Mouse (Mus musculus) MEL (cell line): ENCODE data around the gene Cpxm2.

ENCODE experiments used
- CTCF ChIP-seq, 3 experiments: IDR thresholded peaks in 2 of 3; conservative IDR thresholded peaks in 1 of 3; 2 replicates each; pipeline ENCODE4 v1.5.1; 2011 to 2012; ENCODE audit warnings: low read length in 3 of 3, low read depth in 2 of 3, mild to moderate bottlenecking in 2 of 3, improper control_type of control experiment in 1 of 3, inconsistent platforms in 1 of 3, mixed read lengths in 1 of 3, moderate library complexity in 1 of 3; ENCODE audit not compliant: control insufficient read depth in 1 of 3, insufficient read depth in 1 of 3, poor library complexity in 1 of 3, severe bottlenecking in 1 of 3
- EP300 ChIP-seq, 2 experiments: IDR thresholded peaks; 2 replicates each; pipeline ENCODE4 v1.6.1; 2011; ENCODE audit warnings: improper control_type of control experiment in 2 of 2, low read length in 2 of 2, low read depth in 1 of 2, mild to moderate bottlenecking in 1 of 2
- GABPA ChIP-seq: IDR thresholded peaks from 2 replicates; pipeline ENCODE4 v1.6.1; 2012; ENCODE audit warnings: low read depth, mild to moderate bottlenecking, inconsistent platforms, low read length, improper control_type of control experiment, moderate library complexity
- MXI1 ChIP-seq: IDR thresholded peaks from 2 replicates; pipeline ENCODE4 v1.6.1; 2011; ENCODE audit warnings: mild to moderate bottlenecking, low read depth, low read length, improper control_type of control experiment
- MYC ChIP-seq: IDR thresholded peaks from 2 replicates; pipeline ENCODE4 v1.6.1; 2011; ENCODE audit warnings: low read depth, mild to moderate bottlenecking, low read length, improper control_type of control experiment, moderate library complexity
- NELFE ChIP-seq: IDR thresholded peaks from 2 replicates; pipeline ENCODE4 v1.6.1; 2011; ENCODE audit warnings: low read depth, low read length, improper control_type of control experiment
- POLR2A ChIP-seq, 2 experiments: IDR thresholded peaks; 2 replicates each; pipeline ENCODE4 v1.6.1; 2011 to 2012; ENCODE audit warnings: low read length in 2 of 2, mild to moderate bottlenecking in 2 of 2, control low read depth in 1 of 2, improper control_type of control experiment in 1 of 2, low read depth in 1 of 2, moderate library complexity in 1 of 2; ENCODE audit not compliant: control insufficient read depth in 1 of 2, insufficient read depth in 1 of 2, poor library complexity in 1 of 2
- POLR2AphosphoS2 ChIP-seq: IDR thresholded peaks from 2 replicates; pipeline ENCODE4 v1.6.1; 2011; ENCODE audit warnings: low read length, improper control_type of control experiment
- RAD21 ChIP-seq: IDR thresholded peaks from 2 replicates; pipeline ENCODE4 v1.6.1; 2011; ENCODE audit warnings: mild to moderate bottlenecking, low read depth, low read length, improper control_type of control experiment
- TAL1 ChIP-seq: IDR thresholded peaks from 2 replicates; pipeline ENCODE4 v1.6.1; 2012; ENCODE audit warnings: mild to moderate bottlenecking, inconsistent platforms, low read length, moderate library complexity, mixed read lengths
- USF1 ChIP-seq: IDR thresholded peaks from 2 replicates; pipeline ENCODE4 v1.6.1; 2014; ENCODE audit warnings: low read depth, mild to moderate bottlenecking, inconsistent platforms, low read length, improper control_type of control experiment, moderate library complexity
- USF2 ChIP-seq, 2 experiments: IDR thresholded peaks; 2 replicates each; pipeline ENCODE4 v1.6.1; 2011 to 2012; ENCODE audit warnings: improper control_type of control experiment in 2 of 2, low read length in 2 of 2, borderline replicate concordance in 1 of 2, inconsistent platforms in 1 of 2, low read depth in 1 of 2, mild to moderate bottlenecking in 1 of 2; ENCODE audit not compliant: insufficient read depth in 1 of 2
- ZC3H11A ChIP-seq: IDR thresholded peaks from 2 replicates; pipeline ENCODE4 v1.6.1; 2012; ENCODE audit warnings: low read depth, mild to moderate bottlenecking, inconsistent platforms, low read length, improper control_type of control experiment
- ZMIZ1 ChIP-seq: IDR thresholded peaks from 2 replicates; pipeline ENCODE4 v1.6.1; 2012; ENCODE audit warnings: low read depth, mild to moderate bottlenecking, inconsistent platforms, low read length, improper control_type of control experiment, moderate library complexity

GRCm38 (mm10) chr7:132111770-132112169 is 42.8 kb downstream of the Cpxm2 start:
- no peak for TF ChIP-seq RAD21
- TF ChIP-seq EP300 (IDR thresholded peaks at IDR 0.05; ENCODE audit: low read depth in 1 of 2, low read length in 2 of 2): no peak
- TF ChIP-seq ZC3H11A: no peak
- no peak for TF ChIP-seq CTCF (IDR thresholded peaks at IDR 0.05 in 2 of 3, conservative IDR thresholded peaks at IDR 0.05 in 1 of 3; ENCODE audit: control insufficient read depth in 1 of 3, insufficient read depth in 1 of 3, low read depth in 2 of 3, low read length in 3 of 3, poor library complexity in 1 of 3, severe bottlenecking in 1 of 3)
- TF ChIP-seq USF2 (IDR thresholded peaks at IDR 0.05; ENCODE audit: borderline replicate concordance in 1 of 2, insufficient read depth in 1 of 2, low read depth in 1 of 2, low read length in 2 of 2): no peak
- TF ChIP-seq USF1: no peak
- TF ChIP-seq NELFE: no peak
- TF ChIP-seq ZMIZ1: no peak
- no peak for TF ChIP-seq POLR2A (IDR thresholded peaks at IDR 0.05; ENCODE audit: control insufficient read depth in 1 of 2, insufficient read depth in 1 of 2, low read depth in 1 of 2, low read length in 2 of 2, poor library complexity in 1 of 2)
- no peak for TF ChIP-seq TAL1
- TF ChIP-seq MXI1: no peak
- TF ChIP-seq GABPA: no peak
- TF ChIP-seq MYC: no peak
- no peak for TF ChIP-seq POLR2AphosphoS2
